Mouse (Mus musculus): Measurements from ENCODE around the gene Hs3st3a1.

GRCm38 (mm10) chr11:64386333-64386732 is 48.8 kb upstream of the Hs3st3a1 start:
- TF ChIP-seq POLR2A (IDR thresholded peaks at IDR 0.05; ENCODE audit: borderline replicate concordance, extremely low read depth, low read depth, low read length) (no peak), CTCF (IDR thresholded peaks at IDR 0.05; ENCODE audit: insufficient read depth, low read length) (no peak)
